Mouse (Mus musculus): ENCODE data around the gene Nemp2. TPM values are rescaled to one million over a fixed set of nuclear protein-coding genes. Genes with fewer than 3 reads are reported as not detected.

Gene Nemp2
- polyA plus RNA-seq, 1 experiment from 2014 or later, result 5.4 TPM

GRCm38 (mm10) chr1:52648153-52649027 lies 17.9 kb downstream of the Nemp2 start:
- 78% methylated on average over 11 of the region's 11 CpGs for WGBS
- no peak overlapping the region for H3K27ac ChIP-seq (ENCODE audit: low read depth, low read length)
- H3K4me1 ChIP-seq (ENCODE audit: control insufficient read depth, insufficient read depth, low read depth, low read length), result no peaks in the 10 kb centered on the region
- no peaks in the 10 kb centered on the region for H3K27me3 ChIP-seq (replicated peaks; ENCODE audit: control insufficient read depth, insufficient read depth, low read length)
- H3K9ac ChIP-seq (ENCODE audit: low read depth, low read length), result no peak overlapping the region
- ATAC-seq, result peak; percentile 91
- H3K4me2 ChIP-seq (ENCODE audit: low read length), result no peak overlapping the region
- H3K9me3 ChIP-seq (ENCODE audit: control insufficient read depth, low read length), result no peaks in the 10 kb centered on the region
- no peak overlapping the region for H3K4me3 ChIP-seq (ENCODE audit: low read length)
- H3K36me3 ChIP-seq (ENCODE audit: control insufficient read depth, insufficient read depth, low read length), result peaks cover 9% of the 10 kb centered on the region

GRCm38 (mm10) chr1:52650066-52650465 lies 19.6 kb downstream of the Nemp2 start:
- Histone ChIP-seq H3K27ac (ENCODE audit: low read depth, low read length) (no peak overlapping the region), H3K4me3 (ENCODE audit: low read length) (no peak overlapping the region), H3K27me3 (replicated peaks; ENCODE audit: control insufficient read depth, insufficient read depth, low read length) (no peaks in the 10 kb centered on the region), H3K9me3 (ENCODE audit: control insufficient read depth, low read length) (no peaks in the 10 kb centered on the region), H3K4me2 (ENCODE audit: low read length) (no peak overlapping the region), H3K4me1 (ENCODE audit: control insufficient read depth, insufficient read depth, low read depth, low read length) (no peaks in the 10 kb centered on the region), H3K9ac (ENCODE audit: low read depth, low read length) (no peak overlapping the region), H3K36me3 (ENCODE audit: control insufficient read depth, insufficient read depth, low read length) (peaks cover 9% of the 10 kb centered on the region)
- ATAC-seq, result no peak
- 93% methylated on average over 5 of the region's 5 CpGs for WGBS

- no peaks in the 10 kb centered on the region for H3K9me3 ChIP-seq (ENCODE audit: control insufficient read depth, low read length)
- 85% methylated on average over 3 of the region's 3 CpGs for WGBS
- no peak for ATAC-seq
- H3K36me3 ChIP-seq (ENCODE audit: control insufficient read depth, insufficient read depth, low read length), result 0 out of 2 replicates have a peak, but pooled peaks cover 6% of the 10 kb centered on the region
- H3K4me3 ChIP-seq (ENCODE audit: low read length), result no peak overlapping the region
- no peak overlapping the region for H3K27ac ChIP-seq (ENCODE audit: low read depth, low read length)
- no peak overlapping the region for H3K4me2 ChIP-seq (ENCODE audit: low read length)
- no peaks in the 10 kb centered on the region for H3K27me3 ChIP-seq (replicated peaks; ENCODE audit: control insufficient read depth, insufficient read depth, low read length)
- no peak overlapping the region for H3K9ac ChIP-seq (ENCODE audit: low read depth, low read length)
- no peaks in the 10 kb centered on the region for H3K4me1 ChIP-seq (ENCODE audit: control insufficient read depth, insufficient read depth, low read depth, low read length)
These were observed 22.2 kb downstream of the Nemp2 start for GRCm38 (mm10) chr1:52652601-52653253.

- no peaks in the 10 kb centered on the region for H3K4me1 ChIP-seq (ENCODE audit: control insufficient read depth, insufficient read depth, low read depth, low read length)
- 0 out of 2 replicates have a peak, but pooled peaks cover 6% of the 10 kb centered on the region for H3K36me3 ChIP-seq (ENCODE audit: control insufficient read depth, insufficient read depth, low read length)
- no peak overlapping the region for H3K27ac ChIP-seq (ENCODE audit: low read depth, low read length)
- H3K9me3 ChIP-seq (ENCODE audit: control insufficient read depth, low read length), result no peaks in the 10 kb centered on the region
- no peak for ATAC-seq
- 94% methylated on average over 1 of the region's 1 CpGs for WGBS
- no peak overlapping the region for H3K4me2 ChIP-seq (ENCODE audit: low read length)
- no peaks in the 10 kb centered on the region for H3K27me3 ChIP-seq (replicated peaks; ENCODE audit: control insufficient read depth, insufficient read depth, low read length)
- H3K4me3 ChIP-seq (ENCODE audit: low read length), result no peak overlapping the region
- H3K9ac ChIP-seq (ENCODE audit: low read depth, low read length), result no peak overlapping the region
These were observed 22.9 kb downstream of the Nemp2 start for GRCm38 (mm10) chr1:52653366-52653765.

GRCm38 (mm10) chr1:52655153-52655552 lies 24.6 kb downstream of the Nemp2 start:
- no peaks in the 10 kb centered on the region for H3K9me3 ChIP-seq (ENCODE audit: control insufficient read depth, low read length)
- H3K27ac ChIP-seq (ENCODE audit: low read depth, low read length), result no peak overlapping the region
- 88% methylated on average over 4 of the region's 4 CpGs for WGBS
- no peak for ATAC-seq
- H3K4me1 ChIP-seq (ENCODE audit: control insufficient read depth, insufficient read depth, low read depth, low read length), result no peaks in the 10 kb centered on the region
- no peak overlapping the region for H3K4me3 ChIP-seq (ENCODE audit: low read length)
- no peak overlapping the region for H3K4me2 ChIP-seq (ENCODE audit: low read length)
- no peak overlapping the region for H3K9ac ChIP-seq (ENCODE audit: low read depth, low read length)
- 0 out of 2 replicates have a peak, but pooled peaks cover 4% of the 10 kb centered on the region for H3K36me3 ChIP-seq (ENCODE audit: control insufficient read depth, insufficient read depth, low read length)
- no peaks in the 10 kb centered on the region for H3K27me3 ChIP-seq (replicated peaks; ENCODE audit: control insufficient read depth, insufficient read depth, low read length)

- Histone ChIP-seq H3K4me2 (ENCODE audit: low read length) (no peak overlapping the region), H3K4me1 (ENCODE audit: control insufficient read depth, insufficient read depth, low read depth, low read length) (no peaks in the 10 kb centered on the region), H3K4me3 (ENCODE audit: low read length) (no peak overlapping the region), H3K9ac (ENCODE audit: low read depth, low read length) (no peak overlapping the region), H3K9me3 (ENCODE audit: control insufficient read depth, low read length) (no peaks in the 10 kb centered on the region), H3K27me3 (replicated peaks; ENCODE audit: control insufficient read depth, insufficient read depth, low read length) (no peaks in the 10 kb centered on the region), H3K36me3 (ENCODE audit: control insufficient read depth, insufficient read depth, low read length) (peaks cover 4% of the 10 kb centered on the region; the same call in 1 of the 2 replicates), H3K27ac (ENCODE audit: low read depth, low read length) (no peak overlapping the region)
- WGBS, result 86% methylated on average over 7 of the region's 7 CpGs
- no peak for ATAC-seq
These were observed 27.7 kb downstream of the Nemp2 start for GRCm38 (mm10) chr1:52658160-52658559.

- WGBS, result 87% methylated on average over 2 of the region's 2 CpGs
- Histone ChIP-seq H3K27me3 (replicated peaks; ENCODE audit: control insufficient read depth, insufficient read depth, low read length) (no peaks in the 10 kb centered on the region), H3K36me3 (ENCODE audit: control insufficient read depth, insufficient read depth, low read length) (peaks cover 4% of the 10 kb centered on the region; the same call in 1 of the 2 replicates), H3K4me2 (ENCODE audit: low read length) (no peak overlapping the region), H3K9me3 (ENCODE audit: control insufficient read depth, low read length) (no peaks in the 10 kb centered on the region), H3K9ac (ENCODE audit: low read depth, low read length) (no peak overlapping the region), H3K4me3 (ENCODE audit: low read length) (no peak overlapping the region), H3K4me1 (ENCODE audit: control insufficient read depth, insufficient read depth, low read depth, low read length) (no peaks in the 10 kb centered on the region), H3K27ac (ENCODE audit: low read depth, low read length) (no peak overlapping the region)
- ATAC-seq, result no peak
These were observed 29.8 kb downstream of the Nemp2 start for GRCm38 (mm10) chr1:52660278-52660677.

GRCm38 (mm10) chr1:52660765-52661164 lies 30.3 kb downstream of the Nemp2 start:
- H3K9me3 ChIP-seq (ENCODE audit: control insufficient read depth, low read length), result no peaks in the 10 kb centered on the region
- no peak overlapping the region for H3K27ac ChIP-seq (ENCODE audit: low read depth, low read length)
- no peaks in the 10 kb centered on the region for H3K4me1 ChIP-seq (ENCODE audit: control insufficient read depth, insufficient read depth, low read depth, low read length)
- no peak; the same call in 1 of the 2 replicates for ATAC-seq
- 80% methylated on average over 12 of the region's 12 CpGs for WGBS
- H3K9ac ChIP-seq (ENCODE audit: low read depth, low read length), result no peak overlapping the region
- H3K4me3 ChIP-seq (ENCODE audit: low read length), result no peak overlapping the region
- H3K36me3 ChIP-seq (ENCODE audit: control insufficient read depth, insufficient read depth, low read length), result peaks cover 4% of the 10 kb centered on the region; the same call in 1 of the 2 replicates
- no peak overlapping the region for H3K4me2 ChIP-seq (ENCODE audit: low read length)
- no peaks in the 10 kb centered on the region for H3K27me3 ChIP-seq (replicated peaks; ENCODE audit: control insufficient read depth, insufficient read depth, low read length)

- WGBS, result 78% methylated on average over 7 of the region's 7 CpGs
- Histone ChIP-seq H3K4me1 (ENCODE audit: control insufficient read depth, insufficient read depth, low read depth, low read length) (no peaks in the 10 kb centered on the region), H3K4me2 (ENCODE audit: low read length) (no peak overlapping the region), H3K36me3 (ENCODE audit: control insufficient read depth, insufficient read depth, low read length) (no peaks in the 10 kb centered on the region; the same call in 1 of the 2 replicates), H3K27me3 (replicated peaks; ENCODE audit: control insufficient read depth, insufficient read depth, low read length) (no peaks in the 10 kb centered on the region), H3K27ac (ENCODE audit: low read depth, low read length) (no peak overlapping the region), H3K9ac (ENCODE audit: low read depth, low read length) (no peak overlapping the region), H3K4me3 (ENCODE audit: low read length) (no peak overlapping the region), H3K9me3 (ENCODE audit: control insufficient read depth, low read length) (no peaks in the 10 kb centered on the region)
- ATAC-seq, result 0 out of 2 replicates have a peak, but pooled peaks have one; percentile 37
These were observed 32.7 kb downstream of the Nemp2 start for GRCm38 (mm10) chr1:52663228-52663627.
